Mouse (Mus musculus): ENCODE data around the gene Padi1. TPM values are rescaled to one million over a fixed set of nuclear protein-coding genes. Genes with fewer than 3 reads are reported as not detected.
A peak's percentile ranks its signal among the peaks of the same experiment; 100 is the strongest.

Gene Padi1
- total RNA-seq (2021) = not detected
- long read RNA-seq, experiment 1 = 0 reads
- long read RNA-seq, experiment 2 = 0 reads

DNA sequence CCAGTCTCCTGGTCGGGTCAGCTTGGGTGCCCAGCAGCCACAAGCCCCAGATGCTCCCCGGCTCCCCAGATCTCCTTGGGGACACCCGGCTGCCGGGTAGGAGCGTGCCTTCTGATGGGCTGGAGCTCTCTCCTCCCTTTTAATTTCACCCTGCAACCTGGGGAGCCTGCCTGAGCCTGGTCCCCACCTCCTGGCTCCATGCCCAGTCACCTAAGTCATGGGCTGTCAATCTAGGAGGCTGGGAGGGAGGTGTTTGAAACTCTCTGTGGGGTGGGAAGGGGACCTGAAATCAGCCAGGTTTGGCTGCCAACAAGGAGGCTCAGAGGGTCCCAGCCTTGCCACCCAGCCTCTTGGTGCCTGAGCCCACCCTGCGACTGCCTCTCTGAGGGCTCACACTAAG is at the start of gene Padi1:
Gene Padi1, minus strand, starts transcription at position 113 of the 400 bp plus-strand sequence.
- DNase-seq = no peak
- intact Hi-C loops (cut with DNase I) = no loop called here

DNA sequence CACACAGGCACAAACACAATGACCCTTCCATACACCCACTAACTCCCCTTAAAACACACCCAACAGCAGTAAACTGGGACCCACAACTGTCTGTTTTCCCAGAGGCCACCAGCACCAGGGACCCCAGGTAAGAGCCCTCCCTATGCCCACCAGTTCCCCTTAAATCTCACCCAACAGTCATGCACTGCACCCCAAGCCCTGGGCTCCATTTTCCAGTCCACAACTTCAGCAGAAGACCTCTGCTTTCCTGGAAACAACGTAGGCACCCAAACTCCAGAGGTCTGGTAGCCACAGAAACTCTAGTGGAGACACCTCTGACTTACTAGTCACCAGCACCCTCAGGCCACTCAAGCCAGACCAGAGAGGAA is 46.6 kb upstream of the Padi1 start:
- intact Hi-C loops (cut with DNase I) = no loop called here
- no peak for DNase-seq

DNA sequence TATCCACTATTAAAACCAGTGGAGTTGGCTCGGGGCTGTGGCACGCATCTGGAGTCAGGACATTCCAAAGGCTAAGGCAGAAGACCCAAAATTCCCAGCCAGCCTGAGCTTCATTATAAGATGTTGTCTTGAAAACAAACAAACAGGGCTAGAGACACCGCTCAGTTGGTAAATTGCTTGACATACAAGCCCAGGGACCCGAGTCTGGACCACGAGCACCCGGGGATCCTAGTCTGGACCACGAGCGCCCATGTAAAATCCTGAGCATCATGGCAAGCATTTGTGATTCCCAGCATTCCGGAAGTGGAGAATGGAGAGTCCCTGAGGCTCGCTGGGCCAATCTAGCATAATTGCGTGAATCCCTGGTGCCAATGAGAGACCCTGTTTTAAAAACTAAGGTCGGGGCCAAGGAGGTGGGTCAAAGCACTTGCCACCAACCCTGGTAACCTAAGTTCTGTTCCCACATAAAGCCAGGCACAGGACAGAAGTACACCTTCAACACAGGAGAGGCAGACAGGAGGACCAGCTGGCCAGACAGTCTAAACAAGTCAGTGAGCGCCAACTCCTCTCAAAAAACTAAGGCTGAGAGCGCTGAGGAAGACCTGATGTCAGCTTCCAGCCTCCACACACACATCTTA is 46.1 kb upstream of the Padi1 start:
- no peak for DNase-seq

DNA sequence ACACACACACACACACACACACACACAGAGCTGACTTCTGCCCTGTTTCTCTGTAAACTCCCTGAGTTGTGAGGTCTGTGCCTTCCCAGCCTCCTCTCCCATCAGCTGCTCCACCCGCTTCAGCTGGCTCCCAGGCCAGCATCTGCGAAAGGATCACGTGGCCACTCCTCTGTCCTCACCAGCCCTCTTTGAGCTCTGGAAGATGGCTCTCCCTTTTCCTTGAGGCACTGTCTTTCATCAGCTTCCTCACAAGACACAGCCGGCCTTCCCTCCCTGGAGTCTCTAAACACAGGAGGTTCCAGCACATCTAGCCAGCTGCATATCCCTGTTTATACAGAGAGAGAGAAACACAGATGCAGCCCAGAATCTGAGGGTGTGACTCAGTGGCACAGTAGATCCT is 38.3 kb upstream of the Padi1 start:
- DNase-seq = peak; percentile 50 to 54
- intact Hi-C loops (cut with DNase I) = no loop called here

More for the DNA sequence above, 46.1 kb upstream of the Padi1 start:
- intact Hi-C loops (cut with DNase I) = no loop called here

DNA sequence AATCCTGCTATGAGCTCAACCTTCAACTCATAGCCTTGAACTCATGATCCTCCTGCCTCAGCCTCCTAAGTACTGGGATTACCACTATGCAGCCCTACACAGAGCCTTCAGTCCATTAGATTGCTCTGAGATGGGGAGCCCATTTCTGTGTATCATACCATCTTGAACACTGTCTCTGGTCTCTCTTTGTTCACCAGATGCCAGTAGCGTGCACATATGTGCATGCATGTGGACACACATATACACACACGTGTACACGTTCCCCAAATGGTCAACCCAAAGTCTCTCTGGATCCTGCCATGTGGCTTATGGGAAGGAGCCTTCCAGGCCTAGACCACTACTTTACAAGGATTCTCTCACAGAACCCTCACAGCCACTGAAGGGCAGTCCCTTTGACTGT is 37.4 kb upstream of the Padi1 start:
- intact Hi-C loops (cut with DNase I) = no loop called here

DNA sequence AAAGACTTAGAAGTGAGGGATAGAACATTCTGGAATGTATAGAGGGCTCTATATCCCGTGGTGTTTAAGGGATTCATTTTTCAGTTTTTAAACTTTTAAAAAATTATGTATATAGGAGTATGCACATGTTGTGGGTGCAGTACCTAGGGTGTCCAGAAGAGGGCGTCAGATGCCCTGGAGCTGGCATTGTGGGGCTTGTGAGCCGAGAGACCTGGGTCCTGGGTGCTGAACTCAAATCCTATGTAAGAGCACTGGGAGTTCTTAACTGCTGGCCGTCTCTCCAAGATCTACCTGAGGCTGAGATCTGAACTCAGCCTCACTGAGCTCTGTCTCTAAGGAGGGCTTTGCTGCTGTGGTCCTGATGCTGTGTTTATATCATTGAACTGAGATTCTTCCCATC is 36.8 kb upstream of the Padi1 start:
- intact Hi-C loops (cut with DNase I) = no loop called here
- no peak for DNase-seq

More for the DNA sequence above, 37.4 kb upstream of the Padi1 start:
- DNase-seq = no peak

DNA sequence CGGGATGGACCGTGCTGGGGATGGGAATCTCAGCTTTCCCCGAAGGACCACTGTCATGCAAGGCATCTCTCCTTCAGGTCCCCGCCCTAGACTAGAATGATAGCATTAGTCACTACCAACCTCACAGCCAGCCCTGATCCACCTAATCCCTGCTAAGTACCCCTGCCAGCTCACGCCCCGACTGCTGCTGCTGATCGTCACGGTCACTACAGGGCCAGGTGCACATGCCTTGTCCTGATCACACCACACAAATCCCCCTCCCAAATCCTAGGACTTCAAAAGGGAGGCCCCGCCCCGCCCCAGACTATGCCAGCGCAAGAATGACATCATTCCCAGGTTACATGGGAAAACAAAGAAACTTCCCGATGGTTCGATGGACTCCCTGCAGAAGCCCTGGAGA is 36.2 kb upstream of the Padi1 start:
- intact Hi-C loops (cut with DNase I) = no loop called here
- DNase-seq = no peak

DNA sequence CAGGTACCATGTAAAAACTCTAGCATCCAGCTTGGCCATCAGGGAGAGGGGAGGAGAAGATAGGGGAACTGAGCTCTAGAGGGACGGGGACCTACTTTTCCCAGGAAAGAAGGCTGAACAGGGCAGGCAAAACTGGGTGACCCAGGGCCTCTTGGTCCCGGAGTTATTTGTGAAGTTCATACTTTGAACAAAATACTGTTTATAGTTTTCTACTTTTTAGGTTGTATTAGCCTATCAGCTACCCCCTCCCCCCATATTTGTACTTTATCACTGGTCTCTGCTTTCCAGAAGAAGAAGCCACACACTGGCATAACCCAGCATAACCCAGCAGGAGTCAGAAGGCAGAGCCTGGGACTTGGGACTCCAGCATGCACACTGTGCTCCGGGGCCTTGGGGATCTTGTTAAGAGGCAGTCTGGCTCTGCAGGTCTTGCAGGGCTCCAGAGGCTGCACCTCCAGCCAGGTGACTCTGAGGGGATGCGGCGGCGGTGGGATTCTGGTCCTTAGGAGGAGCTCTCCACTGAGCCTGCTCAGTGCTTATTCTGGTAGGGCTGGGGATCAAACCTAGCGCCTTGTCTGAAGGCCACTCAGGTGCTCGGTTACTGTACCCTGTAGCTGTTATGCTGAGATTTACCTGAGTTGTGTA is 35.6 kb upstream of the Padi1 start:
- no peak for DNase-seq
- intact Hi-C loops (cut with DNase I) = no loop called here

DNA sequence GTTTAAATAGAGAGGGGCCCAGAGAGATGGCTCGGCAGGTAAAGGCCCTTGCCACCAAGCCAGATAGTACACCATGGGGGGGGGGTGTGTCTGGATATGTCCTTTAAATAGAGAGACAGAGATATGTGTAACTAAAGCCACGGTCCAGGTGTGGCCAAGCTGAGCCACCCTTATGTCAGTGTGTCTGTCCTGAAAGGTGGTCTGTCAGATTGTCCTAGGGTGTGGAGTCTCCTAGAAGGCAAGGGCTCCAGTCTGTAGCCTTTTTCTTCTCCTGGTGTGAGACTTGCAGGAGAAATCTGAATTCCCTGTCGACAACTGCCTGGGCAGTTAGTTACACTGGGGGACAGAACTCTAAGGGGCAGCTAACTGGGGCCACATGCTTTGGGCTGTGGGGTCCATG is 34.6 kb upstream of the Padi1 start:
- no peak for DNase-seq
- intact Hi-C loops (cut with DNase I) = no loop called here

DNA sequence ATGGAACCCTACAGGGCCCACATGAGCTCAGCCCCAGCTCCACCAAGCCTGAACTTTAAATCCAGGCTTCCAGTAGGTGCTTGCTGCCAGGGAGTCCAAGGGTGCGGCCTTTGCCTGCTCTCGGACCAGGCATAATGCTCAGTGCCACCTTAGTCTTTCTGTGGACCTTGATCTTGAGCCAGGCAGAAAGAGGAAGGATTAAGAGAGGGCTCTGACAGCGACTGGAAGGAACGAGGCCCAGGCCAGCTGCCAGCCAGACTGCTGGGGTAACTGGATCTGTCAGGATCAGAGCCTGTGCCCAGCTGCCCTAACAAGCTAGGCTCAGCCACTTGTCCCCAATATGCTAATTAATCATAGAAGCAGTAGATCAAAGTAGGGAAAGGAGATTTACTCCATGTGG is 34.2 kb upstream of the Padi1 start:
- DNase-seq = no peak
- intact Hi-C loops (cut with DNase I) = no loop called here

DNA sequence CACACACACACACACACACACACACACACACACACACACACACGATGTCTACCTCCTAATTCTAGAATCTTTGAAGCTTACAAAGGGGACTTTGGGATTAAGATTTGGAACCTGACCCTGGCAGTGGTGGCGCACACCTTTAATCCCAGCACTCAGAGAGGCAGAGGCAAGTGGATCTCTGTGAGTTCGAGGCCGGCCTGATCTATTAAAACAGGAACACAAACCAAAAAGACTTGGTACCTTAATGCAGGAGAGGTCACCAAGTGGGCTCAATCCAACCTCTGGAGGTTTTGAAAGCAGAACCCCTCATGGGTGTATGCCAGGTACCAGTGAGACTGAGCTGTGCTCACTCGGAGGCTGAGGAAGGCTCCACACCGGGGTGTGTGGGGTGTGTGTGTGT is 33.5 kb upstream of the Padi1 start:
- intact Hi-C loops (cut with DNase I) = no loop called here
- DNase-seq = no peak

DNA sequence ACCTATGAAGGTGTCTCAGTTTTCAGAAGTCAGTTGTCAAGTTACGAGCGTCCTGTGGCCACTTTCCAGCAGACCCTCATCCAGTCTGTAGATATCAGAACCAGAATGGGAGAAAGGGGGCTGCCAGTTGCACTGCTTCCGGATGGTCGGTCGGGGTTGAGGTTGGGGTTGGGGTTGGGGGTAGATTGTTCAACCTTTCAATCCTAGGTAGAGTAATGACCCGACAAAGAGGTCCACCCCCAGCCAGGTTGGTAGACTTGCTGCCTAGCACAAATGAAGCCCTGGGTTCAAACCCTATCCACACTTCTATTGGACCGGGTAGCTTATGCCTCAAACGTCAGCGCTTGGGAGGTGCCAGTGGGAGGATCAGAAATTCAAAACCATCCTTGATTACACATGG is 33.1 kb upstream of the Padi1 start:
- intact Hi-C loops (cut with DNase I) = no loop called here
- no peak for DNase-seq

DNA sequence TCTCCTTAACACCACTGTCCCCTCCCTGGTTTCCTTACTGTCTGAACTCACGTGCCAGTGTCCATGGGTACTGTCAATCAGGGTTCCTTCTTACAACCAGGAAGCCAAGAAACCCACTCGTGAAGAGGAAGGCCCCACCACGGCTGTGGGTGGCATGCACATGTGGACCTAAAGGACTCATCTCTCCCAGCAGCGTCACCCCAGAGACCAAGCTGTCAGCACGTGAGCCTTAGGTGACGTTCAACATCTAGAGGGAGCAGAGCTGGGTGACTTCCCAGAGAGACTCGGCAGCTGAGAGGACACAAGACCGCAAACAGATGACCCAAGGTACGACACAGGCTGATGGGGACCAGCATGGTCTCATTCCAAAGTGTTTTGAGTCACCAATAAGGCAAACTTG is 31.9 kb upstream of the Padi1 start:
- no peak for DNase-seq
- intact Hi-C loops (cut with DNase I) = no loop called here

DNA sequence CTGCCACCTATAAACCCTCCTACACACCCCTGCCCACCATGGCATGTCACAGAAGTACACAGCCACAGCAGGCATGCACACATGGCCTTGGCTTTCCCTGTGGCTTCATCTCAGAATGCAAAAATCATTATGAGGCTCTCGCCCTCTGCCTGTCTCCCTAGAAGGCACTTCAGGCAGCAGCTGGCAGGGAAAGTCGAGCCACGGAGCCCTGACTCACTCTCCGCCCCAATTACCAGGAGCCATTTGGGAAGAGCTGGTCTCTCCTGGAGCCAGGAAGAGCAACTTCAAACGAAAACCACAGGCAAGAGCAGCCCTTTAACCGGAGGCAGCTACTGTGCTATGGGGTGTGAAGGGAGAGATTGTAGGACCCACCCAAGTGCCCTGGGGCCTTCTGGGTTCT is 31.1 kb upstream of the Padi1 start:
- intact Hi-C loops (cut with DNase I) = no loop called here
- DNase-seq = no peak

DNA sequence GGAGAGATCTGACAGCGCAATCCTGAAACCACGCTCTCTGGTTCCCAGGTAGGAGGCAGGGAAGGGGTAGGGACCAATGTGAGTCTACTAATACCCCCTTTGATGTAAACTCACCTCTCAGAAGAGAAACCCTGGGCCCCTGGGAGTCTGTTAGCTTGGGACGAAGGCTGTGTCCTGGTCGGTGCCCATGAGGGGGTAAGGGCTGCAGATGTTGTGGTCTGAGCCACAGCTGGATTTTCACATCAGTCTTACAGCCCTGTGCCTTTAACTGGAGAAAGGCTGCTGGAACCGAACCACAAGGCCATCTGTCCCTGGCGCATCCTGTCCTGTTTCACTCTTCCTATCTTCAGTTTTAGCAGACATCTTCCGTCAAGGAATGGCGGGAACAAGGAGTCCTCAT is 30.6 kb upstream of the Padi1 start:
- DNase-seq = peak in 1 of 2 experiments; percentile 30
- intact Hi-C loops (cut with DNase I) = no loop called here

DNA sequence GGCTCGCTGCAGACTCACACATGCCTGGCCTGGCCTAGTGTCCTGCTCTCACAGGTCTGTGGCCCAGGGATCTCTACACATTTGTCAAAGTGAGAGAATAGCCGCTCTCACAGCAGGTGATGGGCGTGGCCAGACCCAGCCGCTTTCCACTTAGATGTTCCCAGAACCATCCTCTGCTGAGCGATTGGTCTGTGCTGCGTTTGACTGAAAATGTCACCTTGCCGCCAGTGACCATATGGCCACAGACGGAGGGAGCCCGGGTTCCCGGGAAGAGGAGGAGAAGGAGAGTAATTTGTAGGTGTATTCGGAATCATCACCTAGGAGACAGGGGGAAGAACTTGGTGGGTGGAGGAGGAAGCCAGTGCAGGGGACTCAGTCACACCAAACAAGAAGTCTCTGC is 27.4 kb upstream of the Padi1 start:
- intact Hi-C loops (cut with DNase I) = no loop called here
- no peak for DNase-seq

DNA sequence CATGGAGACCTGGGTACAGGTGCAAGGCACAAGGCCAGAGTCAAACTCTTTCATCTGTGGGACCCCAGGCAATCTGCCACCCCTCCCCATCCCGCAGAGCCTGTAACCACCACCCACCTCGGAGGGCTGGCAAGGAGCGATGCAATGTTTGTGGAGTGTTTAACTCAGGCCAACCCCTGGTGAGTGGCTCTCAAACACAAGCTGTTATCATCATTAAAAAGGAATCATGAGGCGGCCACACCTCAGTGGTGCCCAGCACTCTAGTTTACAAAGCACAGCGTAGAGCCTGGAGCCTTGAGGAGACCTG is 27.1 kb upstream of the Padi1 start:
- intact Hi-C loops (cut with DNase I) = no loop called here
- DNase-seq = no peak

DNA sequence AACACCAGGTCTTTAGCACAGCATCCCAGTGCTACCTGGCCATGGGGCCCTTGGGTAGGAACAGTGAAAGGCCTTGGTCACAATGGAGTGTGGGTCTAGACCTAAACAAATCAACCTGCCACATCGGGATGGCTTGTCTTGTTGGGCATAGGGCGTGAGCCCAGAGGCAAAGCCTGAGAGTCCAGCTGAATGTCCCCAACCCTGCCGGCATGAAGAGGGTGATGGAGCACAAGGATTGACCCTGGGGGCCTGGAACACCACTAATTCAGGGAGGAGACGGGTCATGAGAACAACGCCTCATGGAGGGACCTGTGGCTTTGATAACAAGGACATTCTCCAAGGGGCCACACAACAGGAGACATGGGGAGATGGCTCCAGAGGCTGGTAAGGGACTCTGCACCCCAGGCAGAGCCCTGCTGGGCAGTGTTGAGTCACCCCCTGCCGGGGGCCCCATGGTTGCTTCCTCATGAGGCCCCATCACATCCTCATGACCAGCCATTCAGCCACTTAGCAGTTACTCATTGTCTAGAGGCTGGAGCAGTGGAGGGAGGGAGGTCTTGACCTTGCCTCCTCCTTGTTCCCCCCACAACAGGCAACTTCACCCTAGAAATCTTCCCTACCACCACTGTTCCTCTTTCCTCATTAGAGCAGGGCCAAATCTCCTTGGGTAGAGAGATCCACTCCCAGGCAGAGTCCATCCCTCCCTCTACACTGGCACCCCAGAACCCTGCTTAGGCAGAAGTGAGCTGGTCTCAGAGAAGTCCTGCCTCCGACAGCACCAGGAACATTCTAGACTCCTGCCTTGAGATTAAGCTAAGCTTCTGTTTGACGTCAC is 26.5 kb upstream of the Padi1 start:
- intact Hi-C loops (cut with DNase I) = no loop called here
- no peak for DNase-seq

DNA sequence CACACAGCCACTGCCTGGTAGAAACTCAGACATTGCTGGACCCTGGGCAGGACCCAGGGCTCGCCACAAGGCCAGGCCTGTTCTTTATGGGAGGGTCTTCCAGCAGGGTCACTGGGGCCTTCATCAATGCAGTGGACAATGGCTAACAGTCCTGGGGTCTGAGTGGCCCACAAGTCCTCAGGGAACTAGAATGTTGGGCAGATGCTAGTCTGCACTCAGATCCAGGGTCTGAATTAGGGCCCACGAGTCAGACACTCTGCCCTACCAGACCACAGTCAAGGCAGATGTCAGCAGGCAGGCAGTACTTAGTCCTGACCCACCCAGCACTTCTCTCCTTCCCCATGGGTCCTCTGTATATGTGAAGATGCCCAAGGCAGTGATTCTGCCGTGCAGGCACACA is 25.8 kb upstream of the Padi1 start:
- intact Hi-C loops (cut with DNase I) = no loop called here
- no peak for DNase-seq

DNA sequence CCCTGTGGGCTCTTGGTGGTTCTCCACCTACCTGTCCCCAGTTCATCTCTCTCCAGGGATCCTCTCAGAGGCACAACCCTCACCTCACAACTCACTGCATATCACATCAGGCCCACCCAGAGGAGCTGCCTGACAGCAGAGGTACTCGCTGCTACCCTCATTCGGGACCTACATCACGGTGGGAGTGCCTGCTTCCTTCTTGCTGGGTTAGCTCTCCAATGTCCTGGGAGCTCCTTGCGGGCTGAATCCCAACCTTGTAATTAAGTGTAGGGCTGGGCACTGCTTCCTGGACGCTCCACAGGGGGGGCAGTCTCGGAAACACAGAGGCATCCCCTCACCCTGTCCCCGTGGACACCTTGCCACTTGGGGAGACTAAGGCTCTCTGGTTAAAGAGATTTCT is 25.3 kb upstream of the Padi1 start:
- no peak for DNase-seq
- intact Hi-C loops (cut with DNase I) = no loop called here

DNA sequence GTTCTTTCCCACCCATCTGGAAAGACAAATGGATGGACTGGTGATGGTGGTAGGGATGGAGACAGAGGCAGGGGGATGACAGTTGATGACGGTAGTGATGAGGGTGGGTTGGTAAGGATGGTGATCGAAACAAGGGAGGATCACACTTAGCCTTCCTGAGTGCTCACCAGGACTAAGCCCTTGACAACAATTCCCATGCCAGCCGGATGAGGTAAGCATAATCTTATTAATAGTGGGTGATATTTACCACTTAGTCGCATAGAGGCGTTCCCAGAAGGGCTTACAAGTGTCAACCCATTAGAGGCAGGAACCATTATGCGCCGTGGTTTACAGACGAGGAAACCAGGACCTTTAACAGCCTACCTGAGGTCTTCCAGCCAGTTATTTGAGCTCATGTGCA is 24.4 kb upstream of the Padi1 start:
- intact Hi-C loops (cut with DNase I) = no loop called here
- DNase-seq = no peak

All from heart, postnatal 14 days (tissue).